Mouse (Mus musculus) cerebellum, postnatal 14 days (tissue): ENCODE data around the gene Pdzd2.

Experiments
- DNase-seq, 2 experiments: peaks; one replicate each; pipeline ENCODE4 v3.0.0; 2021; ENCODE audit warnings: mixed read lengths in 2 of 2

Gene Pdzd2

DNA sequence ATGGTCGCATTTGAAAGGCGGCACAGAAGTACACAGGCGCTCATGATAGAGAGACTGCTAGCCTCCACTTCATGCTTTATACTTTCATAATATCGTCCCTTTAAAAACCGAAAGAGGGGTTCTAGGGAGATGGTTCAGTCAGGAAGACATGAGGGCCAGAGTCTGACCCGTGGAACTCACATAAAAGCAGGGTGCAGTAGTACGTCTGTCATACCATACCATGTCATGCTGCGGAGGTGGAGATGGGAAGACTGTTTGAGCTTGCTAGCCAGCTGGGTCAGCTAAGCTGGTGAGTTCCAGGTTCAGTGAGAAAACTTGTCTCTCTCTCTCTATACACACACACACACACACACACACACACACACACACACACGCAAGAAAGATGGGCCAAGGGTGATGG lies 76.4 kb downstream of the Pdzd2 start:
- DNase-seq = no peak

DNA sequence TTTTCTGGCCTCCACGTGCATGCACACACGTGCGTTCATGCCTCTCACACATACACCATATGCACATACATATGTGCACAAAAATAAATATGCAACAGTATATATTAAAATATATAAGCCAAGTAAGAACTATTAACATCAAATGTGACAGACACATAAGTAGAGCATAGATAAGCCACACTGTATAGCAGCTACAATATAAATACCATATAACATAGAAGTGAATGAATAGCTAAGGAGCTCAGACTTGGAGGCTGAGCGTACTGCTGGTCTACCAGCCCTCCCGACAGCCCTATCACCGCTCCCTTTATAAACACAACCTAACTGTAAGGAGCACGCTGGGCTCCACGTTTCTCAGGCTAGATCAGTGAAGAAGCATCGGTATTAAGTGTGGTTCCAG lies 79.4 kb downstream of the Pdzd2 start:
- no peak for DNase-seq

DNA sequence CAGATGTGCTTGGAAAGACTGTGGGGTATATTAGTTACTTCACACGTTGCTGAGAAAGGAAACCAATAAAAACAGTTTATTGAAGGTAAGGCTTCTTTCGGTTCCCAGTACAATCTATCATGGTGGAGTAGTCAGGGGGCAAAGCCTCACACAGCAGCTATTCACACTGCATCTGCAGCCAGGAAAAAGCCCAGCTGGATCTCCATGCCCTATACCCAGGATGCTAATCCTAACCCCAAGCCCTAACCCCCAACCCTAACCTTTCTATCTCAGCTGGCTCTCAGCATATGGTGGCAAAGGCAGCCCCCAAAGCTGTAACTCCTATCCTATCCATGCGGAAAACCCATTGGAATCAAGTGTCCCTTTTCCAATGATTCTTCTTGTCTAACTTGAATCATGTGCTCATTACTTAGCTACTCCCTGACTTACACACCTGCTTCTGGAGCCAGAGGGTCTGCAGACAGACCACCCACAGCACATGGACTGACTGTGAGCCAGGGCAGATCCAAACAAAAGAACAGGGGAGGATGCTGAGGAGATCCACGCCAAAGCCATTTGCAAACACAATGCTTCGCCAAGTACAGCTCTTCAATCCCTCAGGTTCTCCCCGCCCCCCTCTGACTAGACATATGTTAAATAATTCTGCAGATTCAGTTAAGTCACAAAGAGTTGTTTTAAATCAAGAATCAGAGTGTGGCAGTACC lies 83.6 kb downstream of the Pdzd2 start:
- no peak for DNase-seq

- DNase-seq = no peak
These were observed 84.4 kb downstream of the Pdzd2 start for GRCm38 (mm10) chr15:12655316-12655715.

DNA sequence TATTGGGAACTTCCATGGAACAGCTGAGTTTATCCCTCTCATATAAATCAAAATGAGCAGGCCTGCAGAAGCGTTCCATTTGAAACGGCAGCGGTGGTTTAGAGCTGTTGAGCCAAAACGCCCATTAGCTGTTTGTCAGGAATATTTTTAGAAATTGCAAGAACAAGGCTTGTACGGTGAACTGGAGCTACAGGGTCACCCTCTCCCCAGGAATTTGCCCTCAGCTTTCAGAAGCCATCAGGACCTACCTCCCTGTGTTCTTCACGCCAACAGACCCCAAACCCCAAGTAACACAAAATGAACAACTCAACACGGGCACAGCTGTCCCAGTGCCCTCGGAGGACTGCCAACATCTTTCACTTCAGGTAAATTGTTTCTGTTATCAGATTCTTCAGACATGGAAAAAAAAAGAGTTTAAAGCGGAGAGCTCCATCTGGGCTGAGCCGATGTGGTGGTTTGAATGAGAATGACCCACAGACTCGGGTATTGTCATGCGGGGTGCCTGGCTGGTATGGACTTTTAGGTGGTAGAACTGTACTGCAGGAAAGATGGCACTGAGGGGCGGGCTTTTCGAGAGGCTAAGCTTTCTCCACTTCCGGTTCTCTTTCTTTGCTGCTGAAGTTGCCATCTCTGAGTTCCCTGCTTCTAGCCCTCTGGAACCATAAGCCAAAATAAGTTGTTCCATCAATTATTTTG lies 87.2 kb downstream of the Pdzd2 start:
- DNase-seq = no peak

DNA sequence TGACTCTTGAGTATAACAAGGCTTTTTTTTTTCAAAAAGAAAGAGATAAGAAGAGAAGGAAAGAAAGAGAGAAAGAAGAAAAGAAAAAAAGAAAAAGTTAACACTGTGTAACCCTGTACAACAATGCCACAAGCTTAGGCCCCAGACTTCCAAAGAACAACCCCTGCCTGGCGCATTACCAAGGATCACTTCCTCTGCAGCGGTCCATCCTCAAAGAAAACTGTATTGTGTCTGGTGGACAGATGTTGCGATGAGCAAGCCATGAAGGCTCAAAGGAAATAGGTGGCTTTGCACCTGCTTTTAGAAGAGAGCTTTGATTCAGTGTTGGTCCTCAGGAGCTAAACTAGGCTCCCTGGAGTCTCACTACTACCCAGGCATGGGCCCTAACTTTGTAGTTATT lies 89.5 kb downstream of the Pdzd2 start:
- DNase-seq = no peak

GRCm38 (mm10) chr15:12649674-12650073 lies 90.0 kb downstream of the Pdzd2 start:
- no peak for DNase-seq

- no peak for DNase-seq
These were observed 90.6 kb downstream of the Pdzd2 start for GRCm38 (mm10) chr15:12649131-12649530.

DNA sequence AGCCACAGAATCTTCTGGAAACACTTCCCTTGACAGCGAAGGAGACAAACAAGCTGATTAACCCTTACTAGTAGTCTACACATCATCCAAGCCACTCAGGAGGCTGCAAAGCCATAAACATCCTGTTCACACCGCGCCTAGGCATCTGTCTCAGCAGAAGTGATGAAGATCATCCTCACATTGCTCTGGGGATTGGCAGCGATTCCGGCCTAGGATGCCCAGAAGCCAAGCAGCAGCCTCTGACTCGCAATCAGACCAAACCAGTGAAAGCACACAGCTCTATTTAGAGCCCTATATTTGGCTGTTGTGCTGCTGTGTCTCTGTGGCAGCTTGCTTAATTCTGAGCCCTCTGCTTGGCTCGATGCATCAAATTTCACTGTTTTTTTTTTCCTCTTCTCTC lies 99.0 kb downstream of the Pdzd2 start:
- peak; percentile 26 to 30 for DNase-seq

GRCm38 (mm10) chr15:12639776-12640175 lies 99.9 kb downstream of the Pdzd2 start:
- DNase-seq = no peak

DNA sequence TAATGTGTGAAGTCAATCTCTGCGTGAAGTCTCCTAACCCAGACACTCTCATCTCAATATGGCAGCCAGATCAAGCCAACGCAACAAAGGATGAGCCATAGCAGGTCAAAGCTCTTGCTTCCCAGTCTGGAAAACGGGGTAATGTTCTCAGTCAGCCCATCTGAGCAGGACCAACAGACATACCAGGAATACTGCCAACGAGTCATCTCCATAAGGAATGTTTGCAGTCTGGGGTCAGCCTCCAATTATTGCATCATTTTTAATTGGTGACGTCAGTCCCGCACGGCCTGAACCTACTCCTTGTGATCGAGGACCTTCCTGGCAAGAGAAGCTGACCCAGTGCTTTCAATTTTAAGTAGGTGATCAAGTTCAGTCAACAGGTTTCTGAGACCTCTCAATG lies 100.5 kb downstream of the Pdzd2 start:
- no peak for DNase-seq

- no peak for DNase-seq
These were observed 101.2 kb downstream of the Pdzd2 start for GRCm38 (mm10) chr15:12638370-12639030.

DNA sequence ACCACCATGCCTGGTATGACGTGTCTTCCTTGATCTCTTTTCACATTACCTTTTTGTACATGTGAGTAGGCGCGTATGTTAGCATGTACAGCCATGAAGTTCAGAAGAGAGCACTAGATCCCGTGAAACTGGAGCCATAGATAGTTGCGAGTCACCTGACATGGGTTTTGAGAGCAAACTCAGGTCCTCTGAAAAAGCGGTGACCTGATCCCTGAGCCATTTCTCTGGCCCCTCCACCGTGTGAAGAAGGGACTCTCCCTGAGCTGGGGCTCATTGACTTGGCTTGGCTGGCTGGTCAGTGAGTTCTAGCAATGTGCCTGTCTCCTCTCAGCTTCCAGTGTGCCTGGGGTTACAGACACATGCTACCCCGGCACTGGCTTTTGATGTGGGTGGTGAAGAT lies 102.2 kb downstream of the Pdzd2 start:
- no peak for DNase-seq

- DNase-seq = no peak
These were observed 103.3 kb downstream of the Pdzd2 start for GRCm38 (mm10) chr15:12636386-12636785.

DNA sequence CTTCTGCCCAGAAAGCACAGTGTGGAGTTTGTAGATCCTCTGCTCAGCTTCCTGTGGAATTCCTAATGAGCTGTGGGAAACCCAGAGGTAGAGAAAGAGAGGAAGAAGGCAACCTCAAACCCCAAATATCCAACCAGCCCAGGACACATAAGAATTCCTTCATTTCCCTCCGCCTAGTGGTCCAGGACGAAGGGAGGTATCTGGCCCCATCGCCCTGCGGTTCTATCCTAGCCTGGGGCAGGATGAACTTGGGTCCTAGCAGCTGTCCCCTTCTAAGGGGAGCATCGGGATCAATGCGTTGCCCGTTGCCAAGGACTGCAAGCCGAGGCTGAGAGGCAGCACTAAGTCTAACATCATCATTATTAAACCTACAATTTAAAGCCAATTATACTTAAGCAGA lies 104.8 kb downstream of the Pdzd2 start:
- no peak for DNase-seq

GRCm38 (mm10) chr15:12629164-12629563 lies 110.6 kb downstream of the Pdzd2 start:
- DNase-seq = no peak

- no peak for DNase-seq
These were observed 111.3 kb downstream of the Pdzd2 start for GRCm38 (mm10) chr15:12628451-12628850.

DNA sequence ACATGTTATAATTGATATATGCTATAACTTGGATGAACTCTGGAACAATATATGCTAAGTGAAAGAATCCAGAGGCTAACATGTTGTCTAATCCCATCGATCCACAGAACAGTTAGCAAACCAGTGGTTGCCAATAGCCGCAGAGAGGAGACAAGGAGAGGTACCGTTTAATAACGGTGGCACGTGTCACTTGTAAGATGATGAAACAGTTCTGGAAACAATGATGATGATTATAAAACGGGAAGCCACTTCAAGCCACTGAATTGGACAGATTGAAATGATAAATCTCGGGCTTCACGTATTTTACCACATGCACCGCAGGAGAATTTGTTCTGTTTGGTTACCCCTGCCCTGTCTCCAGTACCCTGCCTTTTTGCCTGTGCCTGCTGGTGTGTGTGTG lies 112.8 kb downstream of the Pdzd2 start:
- DNase-seq = no peak

DNA sequence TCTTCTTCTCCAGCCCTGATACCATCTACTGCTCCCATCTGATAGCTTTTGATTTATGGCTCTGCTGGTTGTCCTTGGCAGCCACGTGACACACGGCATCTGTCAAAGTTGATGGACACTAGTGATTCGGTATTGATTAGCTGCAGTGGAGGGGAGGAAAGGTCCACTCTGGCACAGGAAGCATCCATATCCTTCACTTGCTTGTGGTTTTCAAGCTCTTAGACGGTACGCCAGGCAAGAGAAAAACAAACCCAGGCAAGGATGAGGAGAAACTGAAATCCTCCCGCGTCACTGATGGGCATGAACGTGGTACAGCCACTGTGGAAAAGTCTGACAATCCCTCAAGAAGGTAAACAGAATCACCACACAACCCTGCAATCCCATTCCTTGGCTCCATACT lies 113.6 kb downstream of the Pdzd2 start:
- DNase-seq = no peak

GRCm38 (mm10) chr15:12625524-12625923 lies 114.2 kb downstream of the Pdzd2 start:
- DNase-seq = no peak

- DNase-seq = no peak
These were observed 116.2 kb downstream of the Pdzd2 start for GRCm38 (mm10) chr15:12623521-12623920.

DNA sequence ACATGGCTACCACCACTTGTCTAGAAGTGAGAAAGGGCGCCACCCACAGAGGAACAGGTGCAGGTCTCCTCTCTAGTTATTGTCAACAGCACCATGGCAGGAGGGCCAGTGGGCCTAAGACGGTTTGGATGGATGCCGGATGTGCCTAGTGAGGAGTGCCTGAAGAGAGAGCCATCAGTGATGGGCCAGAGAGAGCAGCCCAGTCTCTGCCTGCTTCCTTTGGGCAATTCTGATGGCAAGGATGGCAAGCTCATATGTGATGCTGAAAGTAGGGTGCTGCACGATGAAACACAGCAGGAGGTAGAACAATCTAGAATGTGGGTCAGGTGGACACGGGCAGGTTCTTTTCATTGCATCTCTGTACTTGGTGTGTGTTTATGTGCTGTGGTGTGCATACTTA lies 117.0 kb downstream of the Pdzd2 start:
- no peak for DNase-seq

GRCm38 (mm10) chr15:12622093-12622643 lies 117.6 kb downstream of the Pdzd2 start:
- DNase-seq = no peak

DNA sequence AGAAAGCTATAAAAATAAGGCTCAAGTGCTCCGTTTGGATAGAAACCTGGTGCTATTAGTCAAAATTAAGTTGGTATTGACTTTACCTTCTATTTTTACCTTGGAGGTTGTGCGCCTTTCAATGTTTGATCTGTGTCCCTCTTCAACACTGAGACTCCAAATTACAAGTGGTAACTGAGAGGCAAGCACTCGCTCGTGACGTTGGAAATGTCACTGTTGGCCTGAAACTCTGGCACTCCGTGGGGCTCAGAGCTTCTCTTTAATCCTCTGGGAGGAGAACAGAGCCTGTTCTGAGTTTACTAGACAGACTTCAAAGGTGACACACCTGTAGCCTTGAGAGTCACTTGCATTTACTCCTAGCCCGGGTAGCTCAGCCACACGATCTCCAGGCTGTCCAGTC lies 120.5 kb downstream of the Pdzd2 start:
- DNase-seq = no peak
